Mouse (Mus musculus) naive thymus-derived CD4-positive, alpha-beta T cell, adult 2 months (primary cell): ENCODE data around the gene 2310057M21Rik.

Experiments
- DNase-seq: peaks from one replicate; pipeline ENCODE4 v3.0.0-alpha.2; 2011; ENCODE audit warnings: low read depth

The 2310057M21Rik gene

DNA sequence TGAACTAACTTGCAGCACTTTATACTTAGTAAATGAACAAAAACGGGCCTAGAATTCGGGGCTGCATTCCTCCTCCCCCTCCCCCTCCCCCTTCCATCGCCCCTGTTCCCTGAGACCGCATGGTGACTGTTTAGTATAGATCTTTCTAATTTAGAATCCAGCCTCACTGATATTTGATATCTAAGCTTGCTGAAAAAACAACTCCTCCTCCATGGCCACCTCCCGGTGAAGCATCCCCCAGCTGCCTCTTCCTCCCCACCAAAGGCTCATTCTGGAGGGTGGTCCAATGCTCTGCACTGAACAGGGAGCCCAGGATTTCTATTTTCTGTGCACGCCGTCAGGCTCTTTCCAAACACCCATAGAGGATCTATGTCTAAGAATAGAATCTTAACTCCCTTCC, 44.2 kb downstream of the 2310057M21Rik start:
- no peak for DNase-seq

- DNase-seq, result no peak
Observed at GRCm38 (mm10) chr7:131317587-131317986, 45.0 kb downstream of the 2310057M21Rik start.

DNA sequence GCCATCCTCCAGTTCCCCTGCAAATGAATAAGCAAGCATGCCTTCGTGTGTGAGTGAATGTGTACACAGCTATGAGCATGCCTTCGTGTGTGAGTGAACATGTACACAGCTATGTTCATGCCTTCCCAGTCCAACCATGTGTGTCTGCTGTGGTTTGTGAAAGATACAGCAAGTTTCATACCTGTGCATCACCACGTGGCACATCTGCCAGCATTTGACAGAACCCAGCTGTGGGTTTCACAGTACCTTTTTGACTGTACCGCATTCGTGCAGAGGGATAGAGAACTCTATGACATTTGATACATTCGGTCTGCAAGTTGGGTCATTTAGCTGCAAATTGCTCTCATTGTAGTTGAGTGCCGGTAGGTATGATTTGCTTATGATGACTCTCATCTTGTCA, 48.1 kb downstream of the 2310057M21Rik start:
- no peak for DNase-seq

- DNase-seq, result no peak
Observed at GRCm38 (mm10) chr7:131306733-131307132, 55.8 kb downstream of the 2310057M21Rik start.

DNA sequence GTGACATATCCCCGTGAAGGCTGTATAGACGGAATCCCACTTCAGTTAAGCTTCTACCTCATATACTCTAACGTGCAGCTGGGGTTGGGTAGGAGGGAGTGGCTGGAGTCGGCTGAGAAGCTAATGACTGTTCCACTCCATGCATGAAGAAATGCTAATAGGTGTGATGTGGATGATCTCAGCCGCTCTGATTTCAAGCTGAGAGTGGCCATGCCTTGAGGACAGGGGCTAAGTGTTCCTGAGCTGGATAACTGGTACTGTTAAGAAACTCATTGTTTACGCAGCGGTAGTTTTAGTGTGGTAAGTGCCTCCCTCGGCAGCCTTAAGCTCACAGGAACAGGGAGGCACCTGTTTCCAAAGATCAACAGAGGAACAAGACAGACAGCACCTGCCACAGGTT, 59.2 kb downstream of the 2310057M21Rik start:
- no peak for DNase-seq

GRCm38 (mm10) chr7:131297151-131297550, 65.4 kb downstream of the 2310057M21Rik start:
- no peak for DNase-seq
